Mouse (Mus musculus) stomach, postnatal 0 days (tissue): ENCODE data around the gene Xxylt1.

ENCODE experiments used
- CTCF ChIP-seq: IDR thresholded peaks from 2 replicates; pipeline ENCODE4 v1.5.1; 2016; ENCODE audit warnings: antibody characterized with exemption, low read depth, mild to moderate bottlenecking, moderate library complexity
- EP300 ChIP-seq: optimal IDR thresholded peaks from 2 replicates; pipeline ENCODE3; 2016; ENCODE audit warnings: antibody characterized with exemption

DNA sequence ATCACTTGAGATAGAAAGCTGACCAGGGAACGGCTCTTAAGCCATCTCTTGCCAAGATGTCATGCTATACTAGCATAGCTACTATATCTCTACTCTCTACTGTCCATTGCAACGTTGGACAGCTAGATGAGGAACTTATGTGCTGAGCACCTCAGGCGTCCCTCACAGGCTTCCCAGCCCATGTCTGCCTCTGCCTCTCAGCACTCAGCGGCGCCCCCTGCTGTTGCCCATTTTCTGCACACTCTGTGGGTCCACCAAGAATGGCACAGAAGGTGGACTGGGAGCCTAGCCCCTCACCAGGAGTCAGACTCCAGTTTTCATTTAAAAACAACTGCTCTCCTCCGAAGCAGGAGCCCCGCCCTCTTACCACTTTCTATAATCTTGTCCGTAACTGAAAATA is 65.1 kb downstream of the Xxylt1 start:
- TF ChIP-seq CTCF (peak; percentile 58), EP300 (no peak)
